Mouse (Mus musculus): ENCODE data around the gene Msrb3. TPM values are rescaled to one million over a fixed set of nuclear protein-coding genes. Genes with fewer than 3 reads are reported as not detected.
A peak's percentile ranks its signal among the peaks of the same experiment; 100 is the strongest.

The Msrb3 gene
- polyA plus RNA-seq, 1 experiment from 2014 or later: 0.82 TPM

GRCm38 (mm10) chr10:120826381-120826780 is 72.5 kb downstream of the Msrb3 start:
- H3K9ac ChIP-seq: no peak overlapping the region
- no peaks in the 10 kb centered on the region for H3K36me3 ChIP-seq
- no peak overlapping the region for H3K4me2 ChIP-seq
- no peak overlapping the region for H3K4me3 ChIP-seq (replicated peaks)
- WGBS (ENCODE audit: insufficient replicate concordance): 38% methylated on average over 7 of the region's 7 CpGs
- DNase-seq: no peak
- no peak overlapping the region for H3K27ac ChIP-seq
- ATAC-seq (ENCODE audit: low read depth): no peak
- peaks cover 4% of the 10 kb centered on the region; the same call in 1 of the 2 replicates for H3K4me1 ChIP-seq (replicated peaks)
- H3K27me3 ChIP-seq: no peaks in the 10 kb centered on the region
- no peaks in the 10 kb centered on the region for H3K9me3 ChIP-seq (replicated peaks)

- DNase-seq (no peak), ATAC-seq (ENCODE audit: low read depth) (no peak)
- 67% methylated on average over 11 of the region's 11 CpGs for WGBS (ENCODE audit: insufficient replicate concordance)
- H3K27me3 ChIP-seq: no peaks in the 10 kb centered on the region
- no peak overlapping the region for H3K4me3 ChIP-seq (replicated peaks)
- H3K9me3 ChIP-seq (replicated peaks): no peaks in the 10 kb centered on the region
- no peaks in the 10 kb centered on the region for H3K36me3 ChIP-seq
- H3K4me2 ChIP-seq: no peak overlapping the region
- no peak overlapping the region for H3K27ac ChIP-seq
- H3K9ac ChIP-seq: no peak overlapping the region
- H3K4me1 ChIP-seq (replicated peaks): peaks cover 4% of the 10 kb centered on the region; the same call in 1 of the 2 replicates
Observed at GRCm38 (mm10) chr10:120825594-120825993, 73.3 kb downstream of the Msrb3 start.

- Histone ChIP-seq H3K4me2 (no peak overlapping the region), H3K27ac (no peak overlapping the region), H3K27me3 (no peaks in the 10 kb centered on the region), H3K36me3 (no peaks in the 10 kb centered on the region), H3K4me3 (replicated peaks) (no peak overlapping the region), H3K9ac (no peak overlapping the region), H3K9me3 (replicated peaks) (no peaks in the 10 kb centered on the region), H3K4me1 (replicated peaks) (peaks cover 4% of the 10 kb centered on the region; the same call in 1 of the 2 replicates)
- no peak for DNase-seq
- WGBS (ENCODE audit: insufficient replicate concordance): 25% methylated on average over 20 of the region's 20 CpGs
- no peak for ATAC-seq (ENCODE audit: low read depth)
Observed at GRCm38 (mm10) chr10:120821491-120822358, 77.2 kb downstream of the Msrb3 start.

- Histone ChIP-seq H3K4me2 (no peak overlapping the region), H3K4me3 (replicated peaks) (no peak overlapping the region), H3K4me1 (replicated peaks) (0 out of 2 replicates have a peak, but pooled peaks cover 4% of the 10 kb centered on the region), H3K36me3 (no peaks in the 10 kb centered on the region), H3K9ac (no peak overlapping the region), H3K9me3 (replicated peaks) (no peaks in the 10 kb centered on the region), H3K27me3 (no peaks in the 10 kb centered on the region), H3K27ac (no peak overlapping the region)
- WGBS (ENCODE audit: insufficient replicate concordance): 72% methylated on average over 12 of the region's 12 CpGs
- DNase-seq (no peak), ATAC-seq (ENCODE audit: low read depth) (no peak)
Observed at GRCm38 (mm10) chr10:120820781-120821300, 78.1 kb downstream of the Msrb3 start.

GRCm38 (mm10) chr10:120815290-120815689 is 83.6 kb downstream of the Msrb3 start:
- H3K27me3 ChIP-seq: no peaks in the 10 kb centered on the region

GRCm38 (mm10) chr10:120811796-120812443 is 87.0 kb downstream of the Msrb3 start:
- no peak for DNase-seq
- Histone ChIP-seq H3K27me3 (no peaks in the 10 kb centered on the region), H3K9me3 (replicated peaks) (no peaks in the 10 kb centered on the region), H3K27ac (peak overlapping the region; percentile 16), H3K4me1 (replicated peaks) (no peaks in the 10 kb centered on the region; the same call in 1 of the 2 replicates), H3K36me3 (no peaks in the 10 kb centered on the region), H3K4me2 (peak overlapping the region; percentile 37), H3K9ac (no peak overlapping the region), H3K4me3 (replicated peaks) (0 out of 2 replicates have a peak overlapping the region, but pooled peaks have one; percentile 4)
- ATAC-seq (ENCODE audit: low read depth): no peak
- WGBS (ENCODE audit: insufficient replicate concordance): 15% methylated on average over 24 of the region's 24 CpGs

More at GRCm38 (mm10) chr10:120815290-120815689, 83.6 kb downstream of the Msrb3 start:
- no peak for ATAC-seq (ENCODE audit: low read depth)
- no peaks in the 10 kb centered on the region for H3K36me3 ChIP-seq
- no peak overlapping the region for H3K27ac ChIP-seq
- WGBS (ENCODE audit: insufficient replicate concordance): 33% methylated on average over 5 of the region's 5 CpGs
- DNase-seq: no peak
- H3K4me2 ChIP-seq: no peak overlapping the region
- H3K4me3 ChIP-seq (replicated peaks): no peak overlapping the region
- no peaks in the 10 kb centered on the region; the same call in 1 of the 2 replicates for H3K4me1 ChIP-seq (replicated peaks)
- H3K9me3 ChIP-seq (replicated peaks): no peaks in the 10 kb centered on the region
- no peak overlapping the region for H3K9ac ChIP-seq

GRCm38 (mm10) chr10:120810832-120811571 is 87.9 kb downstream of the Msrb3 start:
- WGBS (ENCODE audit: insufficient replicate concordance): 43% methylated on average over 4 of the region's 4 CpGs

GRCm38 (mm10) chr10:120810053-120810696 is 88.7 kb downstream of the Msrb3 start:
- Histone ChIP-seq H3K36me3 (no peaks in the 10 kb centered on the region), H3K9ac (no peak overlapping the region), H3K27me3 (no peaks in the 10 kb centered on the region), H3K27ac (no peak overlapping the region; the same call in 1 of the 2 replicates), H3K4me3 (replicated peaks) (no peak overlapping the region), H3K9me3 (replicated peaks) (no peaks in the 10 kb centered on the region), H3K4me2 (no peak overlapping the region), H3K4me1 (replicated peaks) (no peaks in the 10 kb centered on the region; the same call in 1 of the 2 replicates)
- ATAC-seq (ENCODE audit: low read depth) (no peak), DNase-seq (no peak)
- 54% methylated on average over 14 of the region's 14 CpGs for WGBS (ENCODE audit: insufficient replicate concordance)

More at GRCm38 (mm10) chr10:120810832-120811571, 87.9 kb downstream of the Msrb3 start:
- DNase-seq: no peak
- Histone ChIP-seq H3K4me3 (replicated peaks) (no peak overlapping the region), H3K9me3 (replicated peaks) (no peaks in the 10 kb centered on the region), H3K4me2 (no peak overlapping the region), H3K27me3 (no peaks in the 10 kb centered on the region), H3K4me1 (replicated peaks) (no peaks in the 10 kb centered on the region; the same call in 1 of the 2 replicates), H3K9ac (no peak overlapping the region), H3K27ac (peak overlapping the region; percentile 16), H3K36me3 (no peaks in the 10 kb centered on the region)
- ATAC-seq (ENCODE audit: low read depth): no peak

GRCm38 (mm10) chr10:120808167-120808566 is 90.7 kb downstream of the Msrb3 start:
- ATAC-seq (ENCODE audit: low read depth) (no peak), DNase-seq (no peak)
- Histone ChIP-seq H3K4me3 (replicated peaks) (no peak overlapping the region), H3K27me3 (no peaks in the 10 kb centered on the region), H3K9ac (no peak overlapping the region), H3K9me3 (replicated peaks) (no peaks in the 10 kb centered on the region), H3K36me3 (no peaks in the 10 kb centered on the region), H3K27ac (no peak overlapping the region), H3K4me2 (no peak overlapping the region), H3K4me1 (replicated peaks) (no peaks in the 10 kb centered on the region; the same call in 1 of the 2 replicates)
- WGBS (ENCODE audit: insufficient replicate concordance): 62% methylated on average over 4 of the region's 4 CpGs

- DNase-seq: no peak
- H3K4me2 ChIP-seq: no peak overlapping the region
- H3K36me3 ChIP-seq: no peaks in the 10 kb centered on the region
- H3K9me3 ChIP-seq (replicated peaks): no peaks in the 10 kb centered on the region
- no peaks in the 10 kb centered on the region for H3K27me3 ChIP-seq
- H3K9ac ChIP-seq: no peak overlapping the region
- H3K4me1 ChIP-seq (replicated peaks): no peaks in the 10 kb centered on the region
- no peak for ATAC-seq (ENCODE audit: low read depth)
- 54% methylated on average over 6 of the region's 6 CpGs for WGBS (ENCODE audit: insufficient replicate concordance)
- no peak overlapping the region for H3K27ac ChIP-seq
- H3K4me3 ChIP-seq (replicated peaks): no peak overlapping the region
Observed at GRCm38 (mm10) chr10:120801127-120801526, 97.8 kb downstream of the Msrb3 start.
